ENCODE assay signal across 23 mouse cellular contexts in the genomic region with DNA sequence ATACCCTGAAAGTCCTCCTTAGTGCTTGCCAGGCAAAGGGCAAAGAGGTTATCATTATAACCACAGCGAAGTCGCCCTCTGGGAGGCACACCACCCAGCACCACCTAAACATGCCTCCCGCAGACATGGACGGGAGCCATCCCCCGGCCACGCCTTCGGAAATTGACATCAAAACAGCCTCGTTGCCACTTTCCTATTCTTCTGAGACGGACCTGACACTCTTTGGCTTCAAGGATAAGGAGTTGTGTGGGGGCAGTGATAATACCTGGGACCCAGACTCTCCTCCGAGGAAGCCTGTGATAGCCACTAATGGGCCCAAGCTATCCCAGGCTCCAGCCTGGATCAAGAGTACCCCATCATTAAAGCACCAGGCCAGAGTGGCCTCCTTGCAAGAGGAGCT. TPM values are rescaled to one million over a fixed set of nuclear protein-coding genes. Genes with fewer than 3 reads are reported as not detected.
DNase-seq lines count a peak whose midpoint lies in the region; ATAC-seq and TF ChIP-seq lines count a peak whose summit lies in the region.
"Had no signal": no experiment of that assay in that cellular context is flagged by ENCODE, and none has a peak within 500 bp of the region (broad histone marks: within the 10 kb centered on the region; RNA-seq: fewer than 3 reads in every experiment).

No protein-coding gene starts in this region.

- H3K4me1 ChIP-seq in heart, embryonic 12.5 days (replicated peaks), result peaks cover 2% of the 10 kb centered on the region; the same call in 1 of the 2 replicates
- no peaks in the 10 kb centered on the region for H3K4me1 ChIP-seq in heart, embryonic 10.5 days
- no peaks in the 10 kb centered on the region for H3K4me1 ChIP-seq in CH12.LX (ENCODE audit: control insufficient read depth in 1 of 2, insufficient read depth in 2 of 2)

- TF ChIP-seq RAD21 in CH12.LX (IDR thresholded peaks at IDR 0.05; ENCODE audit: low read depth, low read length), result no peak

- dilution Hi-C loops in CH12.LX (cut with MboI; ENCODE audit: extremely low pct_ligation_motif_present, extremely low pct_unique_long_range_greater_than_20kb, low sequenced_read_pairs), result no loop called here

- TF ChIP-seq EP300 in CH12.LX (IDR thresholded peaks at IDR 0.05; ENCODE audit: low read length), result no peak

- H3K4me2 ChIP-seq in heart, embryonic 12.5 days, result no peak overlapping the region
- H3K4me2 ChIP-seq in CH12.LX (ENCODE audit: insufficient read depth, low read depth, poor library complexity, severe bottlenecking), result peak overlapping the region; percentile 0; the same call in 1 of the 2 replicates

- in situ Hi-C loops in CH12.LX (cut with MboI; ENCODE audit: low pct_ligation_motif_present, low pct_unique_long_range_greater_than_20kb, low sequenced_read_pairs), result no loop called here

- no peaks in the 10 kb centered on the region for H3K36me3 ChIP-seq in heart, embryonic 12.5 days
- H3K36me3 ChIP-seq in heart, embryonic 10.5 days, result no peaks in the 10 kb centered on the region
- no peaks in the 10 kb centered on the region for H3K36me3 ChIP-seq in CH12.LX (replicated peaks in 1 of 2; ENCODE audit: control insufficient read depth in 1 of 2, insufficient read depth in 1 of 2, low read length in 1 of 2)
- H3K36me3 ChIP-seq: G1E had no signal

- intact Hi-C loops in heart, postnatal 14 days (cut with DNase I), result no loop called here

- DNase-seq in heart, adult 11 months, result peak; percentile 65
- peak; percentile 63 for DNase-seq in heart, embryonic 10.5 days (ENCODE audit: low spot score)
- DNase-seq in heart, postnatal 14 days, result no peak
- DNase-seq in CH12.LX (ENCODE audit: extremely low read depth), result no peak
- DNase-seq in kidney, adult 9 months, result no peak
- DNase-seq: adrenal gland, adult 2 months; adrenal gland, adult 8-10 months; adrenal gland, postnatal 10 days; adrenal gland, postnatal 14 days; adrenal gland, postnatal 25 days; adrenal gland, postnatal 36 days; B cell, adult 2 months; cerebellum, adult 11 months; cerebellum, adult 11-12 months; cerebellum, adult 18-20 months; cerebellum, adult 2 months had no signal

- WGBS in heart, embryonic 12.5 days, result 75% methylated on average over 10 of the region's 10 CpGs
- WGBS in heart, embryonic 10.5 days, result 80% methylated on average over 10 of the region's 10 CpGs

- H3K27ac ChIP-seq in heart, embryonic 12.5 days (ENCODE audit: poor library complexity, severe bottlenecking), result no peak overlapping the region
- H3K27ac ChIP-seq in heart, embryonic 10.5 days, result no peak overlapping the region
- H3K27ac ChIP-seq in CH12.LX (ENCODE audit: insufficient read depth, low read depth), result no peak overlapping the region

- no peak overlapping the region for H3K9ac ChIP-seq in heart, embryonic 12.5 days
- no peak overlapping the region for H3K9ac ChIP-seq in CH12.LX (ENCODE audit: insufficient read depth, low read depth)

- H3K27me3 ChIP-seq in heart, embryonic 12.5 days (replicated peaks), result 0 out of 2 replicates have a peak, but pooled peaks cover 4% of the 10 kb centered on the region
- peaks cover 4% of the 10 kb centered on the region; the same call in 1 of the 2 replicates for H3K27me3 ChIP-seq in heart, embryonic 10.5 days (ENCODE audit: insufficient read depth, poor library complexity, severe bottlenecking)
- no peaks in the 10 kb centered on the region for H3K27me3 ChIP-seq in CH12.LX (replicated peaks)

- no peaks in the 10 kb centered on the region for H3K9me3 ChIP-seq in heart, embryonic 12.5 days (replicated peaks)
- no peaks in the 10 kb centered on the region for H3K9me3 ChIP-seq in heart, embryonic 10.5 days
- no peaks in the 10 kb centered on the region for H3K9me3 ChIP-seq in CH12.LX (replicated peaks; ENCODE audit: low read length)
- H3K9me3 ChIP-seq: G1E had no signal

- H3K4me3 ChIP-seq in heart, embryonic 12.5 days, result no peak overlapping the region
- H3K4me3 ChIP-seq in heart, embryonic 10.5 days, result no peak overlapping the region
- no peak overlapping the region for H3K4me3 ChIP-seq in CH12.LX (replicated peaks in 1 of 3; ENCODE audit: low read depth in 2 of 3, low read length in 2 of 3, poor library complexity in 1 of 3)

- TF ChIP-seq POLR2A in CH12.LX (IDR thresholded peaks at IDR 0.05; ENCODE audit: low read depth, low read length), result no peak

- ATAC-seq in heart, embryonic 12.5 days (ENCODE audit: insufficient number of reproducible peaks, low FRiP score), result no peak
- ATAC-seq: activated CD4-positive, CD25-positive, alpha-beta regulatory T cell, adult 4 months; CD4-positive, CD25-positive, alpha-beta regulatory T cell, adult 4 months; Patski had no signal

- no peaks in the 10 kb centered on the region for H3K79me2 ChIP-seq in CH12.LX (replicated peaks; ENCODE audit: control insufficient read depth, extremely low read depth, insufficient read depth, poor library complexity, severe bottlenecking)

- no peak for TF ChIP-seq CTCF in CH12.LX (conservative IDR thresholded peaks at IDR 0.05 in 1 of 2, IDR thresholded peaks at IDR 0.05 in 1 of 2; ENCODE audit: low read depth in 2 of 2, low read length in 2 of 2)

TF ChIP-seq in CH12.LX, 34 proteins besides CTCF, POLR2A, EP300 and RAD21:
- TF ChIP-seq CHD2 (IDR thresholded peaks at IDR 0.05; ENCODE audit: low read length) (no peak), ETS1 (conservative IDR thresholded peaks at IDR 0.05; ENCODE audit: low read depth, low read length) (no peak), MXI1 (IDR thresholded peaks at IDR 0.05; ENCODE audit: low read depth, low read length) (0 out of 2 replicates have a peak, but pooled peaks have one; percentile 5)

RNA-seq across cellular contexts. Expression of a gene that starts 13.0 kb away (rescaled TPM):
- polyA plus RNA-seq in heart, embryonic 12.5 days (2016; fragmentation: Nextera tagmentation; extraction: Ambion mirVana), result 0.22 and 0.30 TPM in 2 replicates
- polyA plus RNA-seq in heart, embryonic 10.5 days (2016; fragmentation: Nextera tagmentation; extraction: Ambion mirVana), result 0.09 and 0.10 TPM in 2 replicates
- total RNA-seq in heart, postnatal 14 days (2021), result under 1 TPM in 1 of 2 experiments, not detected in 1; 0.31 TPM
- total RNA-seq in CH12.LX (2012; rRNA removed) (not detected in 2 replicates), CH12.LX (2014; rRNA removed) (not detected in 2 replicates)
- not detected in 2 replicates for polyA plus RNA-seq in CH12.LX (2012; ENCODE audit: insufficient read length, low read depth)
- total RNA-seq: MEL had no signal
- polyA plus RNA-seq: C2C12, G1E had no signal

RNA-seq across cellular contexts. Expression of a gene that starts 45.2 kb away (rescaled TPM):
- not detected in 2 replicates for polyA plus RNA-seq in heart, embryonic 12.5 days (2016; fragmentation: Nextera tagmentation; extraction: Ambion mirVana)
- polyA plus RNA-seq in heart, embryonic 10.5 days (2016; fragmentation: Nextera tagmentation; extraction: Ambion mirVana), result not detected in 2 replicates
- 1 to 10 TPM; 2.4 to 2.8 TPM for total RNA-seq in heart, postnatal 14 days (2021)
- total RNA-seq in CH12.LX (2012; rRNA removed) (3.1 and 3.7 TPM in 2 replicates), CH12.LX (2014; rRNA removed) (5.2 and 6.0 TPM in 2 replicates)
- polyA plus RNA-seq in CH12.LX (2012; ENCODE audit: insufficient read length, low read depth), result 2.2 and 2.5 TPM in 2 replicates
- polyA plus RNA-seq: activated CD4-positive, CD25-positive, alpha-beta regulatory T cell, adult 4 months; G1E had no signal

Comparison
In these comparisons a context has a peak if more than half of its experiments do, and no peak if none do; other contexts are left out.
1. DNase-seq: peak in heart, adult 11 months (single experiment) and heart, embryonic 10.5 days (single experiment); none in heart, postnatal 14 days (0 of 2), CH12.LX (single experiment) and kidney, adult 9 months (single experiment).